Mouse (Mus musculus) intestine, embryonic 14.5 days (tissue): ENCODE measurements around the gene Psmd11. TPM values are rescaled to one million over a fixed set of nuclear protein-coding genes. Genes with fewer than 3 reads are reported as not detected.
"Not testable (repeated sequence)": the region's sequence is repeated elsewhere in the genome, so short reads cannot be mapped to it uniquely, and the experiment has no call there.

ENCODE experiments used
- ATAC-seq: fragments of 200-750 bp; cut with Nextera tagmentation; replicated peaks from 2 replicates; pipeline ENCODE4 v1.8.0; 2017; ENCODE audit warnings: low read depth, moderate number of reproducible peaks, moderate TSS enrichment, moderate library complexity; ENCODE audit not compliant: low FRiP score, low TSS enrichment
- DNase-seq: peaks from one replicate; pipeline ENCODE4 v3.0.0-alpha.2; 2018; ENCODE audit warnings: low spot score
- H3K27ac ChIP-seq: fragments of 300-500 bp; sonication (generic); 2 replicates; pipeline ENCODE4 v1.5.1; 2014; ENCODE audit warnings: low read depth, mild to moderate bottlenecking, control low read depth
- H3K27me3 ChIP-seq: fragments of 300-500 bp; sonication (generic); replicated peaks from 2 replicates; pipeline ENCODE4 v1.6.1; 2014; ENCODE audit warnings: low read length, control low read depth; ENCODE audit not compliant: control insufficient read depth, insufficient read depth
- H3K36me3 ChIP-seq: fragments of 300-500 bp; sonication (generic); 2 replicates; pipeline ENCODE4 v1.6.1; 2014; ENCODE audit warnings: low read length, control low read depth; ENCODE audit not compliant: control insufficient read depth, insufficient read depth
- H3K4me1 ChIP-seq: fragments of 300-500 bp; sonication (generic); replicated peaks from 2 replicates; pipeline ENCODE4 v1.6.1; 2014; ENCODE audit warnings: low read length, control low read depth, mixed read lengths; ENCODE audit not compliant: control insufficient read depth, insufficient read depth
- H3K4me2 ChIP-seq: fragments of 300-500 bp; sonication (generic); 2 replicates; pipeline ENCODE4 v1.6.1; 2014; ENCODE audit warnings: low read length
- H3K4me3 ChIP-seq: fragments of 300-500 bp; sonication (generic); 2 replicates; pipeline ENCODE4 v1.5.1; 2014; ENCODE audit warnings: low read depth, low read length, control low read depth, mixed read lengths
- H3K9ac ChIP-seq: fragments of 300-500 bp; sonication (generic); 2 replicates; pipeline ENCODE4 v1.6.1; 2014; ENCODE audit warnings: mild to moderate bottlenecking, low read length
- H3K9me3 ChIP-seq: fragments of 300-500 bp; sonication (generic); 2 replicates; pipeline ENCODE4 v1.6.1; 2016; ENCODE audit warnings: low read length, control low read depth; ENCODE audit not compliant: control insufficient read depth
- whole genome bisulfite sequencing: fragments of 180-500 bp; shearing (Covaris S2); extraction: QIAGEN DNeasy Blood & Tissue Kit; methylation state at CpG from one replicate; pipeline ENCODE4 v1.1.7; 2014; 5-methylcytosine and 5-hydroxymethylcytosine counted together
- polyA plus RNA-seq: library from polyadenylated mRNA; unstranded; fragments of >200 nt; fragmentation: Nextera tagmentation; extraction: Ambion mirVana; gene quantifications from 2 replicates; pipeline ENCODE4 v1.2.1, GENCODE M21; 2014

Gene Psmd11
- polyA plus RNA-seq, 1 experiment from 2014 or later, result 275 TPM

DNA sequence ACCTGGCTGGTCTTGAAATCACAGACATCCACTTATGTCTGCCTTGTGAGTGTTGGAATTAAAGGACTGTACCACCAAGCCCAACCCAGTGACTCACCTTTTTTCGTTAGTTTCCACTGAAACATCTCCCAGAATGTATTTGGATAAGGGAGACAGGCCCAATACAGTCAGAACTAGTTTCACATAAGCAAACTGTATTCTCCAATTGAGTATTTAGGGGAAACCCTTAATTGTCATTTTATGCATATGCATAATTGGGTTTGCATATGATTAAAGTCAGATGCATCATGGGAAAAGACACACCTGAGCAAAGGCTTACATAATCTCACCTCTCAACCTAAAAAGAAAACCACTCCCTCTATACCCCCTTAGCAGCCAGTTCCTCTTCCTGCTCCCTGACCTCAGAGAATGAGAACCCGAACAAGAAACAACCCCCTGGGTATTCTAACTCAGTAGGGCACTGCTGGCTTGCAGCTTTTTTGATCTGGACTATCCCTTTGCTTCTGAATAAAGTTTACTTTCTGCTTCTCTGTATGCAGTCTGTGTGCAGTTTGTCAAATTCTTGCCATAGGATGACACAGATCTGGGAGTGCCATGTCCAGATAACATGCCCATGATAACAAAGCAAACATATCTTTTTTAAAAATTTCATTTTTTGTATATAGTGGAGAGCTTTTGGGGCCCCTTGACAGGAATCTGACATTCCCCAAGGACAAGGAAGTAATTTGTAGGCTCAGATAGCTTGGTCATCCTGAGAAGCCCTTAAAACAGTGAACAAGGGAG lies 8.0 kb upstream of the Psmd11 start:
- Histone ChIP-seq H3K4me3 (no peak overlapping the region), H3K4me2 (no peak overlapping the region), H3K4me1 (no peaks in the 10 kb centered on the region), H3K27me3 (no peaks in the 10 kb centered on the region), H3K27ac (no peak overlapping the region), H3K9ac (no peak overlapping the region), H3K36me3 (no peaks in the 10 kb centered on the region), H3K9me3 (no peaks in the 10 kb centered on the region)
- DNase-seq (no peak), ATAC-seq (no peak)
- 55% methylated on average over 2 of the region's 2 CpGs for WGBS

DNA sequence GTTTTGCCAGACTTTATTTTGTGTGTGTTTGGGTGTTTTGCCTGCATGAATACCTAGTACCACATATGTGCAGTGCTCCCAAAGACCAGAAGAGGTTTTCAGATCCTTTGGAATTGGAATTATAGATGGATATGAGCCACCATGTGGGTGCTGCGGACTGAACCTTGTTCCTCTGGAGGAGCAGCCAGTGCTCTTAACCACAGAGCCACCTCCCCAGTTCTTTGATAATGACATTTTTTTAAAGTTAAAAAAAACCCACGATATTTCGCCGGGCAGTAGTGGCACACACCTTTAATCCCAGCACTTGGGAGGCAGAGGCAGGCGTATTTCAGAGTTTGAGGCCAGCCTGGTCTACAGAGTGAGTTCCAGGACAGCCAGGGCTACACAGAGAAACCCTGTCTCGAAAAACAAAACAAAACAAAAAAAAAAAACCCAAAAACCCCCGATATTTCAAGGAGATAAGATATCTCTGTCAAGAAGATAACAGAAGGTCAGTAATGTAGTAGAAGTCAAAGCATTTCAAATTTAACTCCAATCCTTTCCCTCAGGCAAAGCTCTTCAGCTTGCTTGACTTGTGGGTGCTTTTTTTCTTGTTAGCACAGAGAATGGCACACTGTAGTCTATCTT lies 6.9 kb upstream of the Psmd11 start:
- ATAC-seq (no peak), DNase-seq (no peak)
- H3K9ac ChIP-seq, result no peak overlapping the region
- WGBS, result 80% methylated on average over 7 of the region's 7 CpGs
- no peak overlapping the region for H3K27ac ChIP-seq
- no peaks in the 10 kb centered on the region for H3K27me3 ChIP-seq
- no peak overlapping the region for H3K4me3 ChIP-seq
- H3K4me2 ChIP-seq, result no peak overlapping the region
- H3K4me1 ChIP-seq, result no peaks in the 10 kb centered on the region
- no peaks in the 10 kb centered on the region for H3K9me3 ChIP-seq
- no peaks in the 10 kb centered on the region for H3K36me3 ChIP-seq

DNA sequence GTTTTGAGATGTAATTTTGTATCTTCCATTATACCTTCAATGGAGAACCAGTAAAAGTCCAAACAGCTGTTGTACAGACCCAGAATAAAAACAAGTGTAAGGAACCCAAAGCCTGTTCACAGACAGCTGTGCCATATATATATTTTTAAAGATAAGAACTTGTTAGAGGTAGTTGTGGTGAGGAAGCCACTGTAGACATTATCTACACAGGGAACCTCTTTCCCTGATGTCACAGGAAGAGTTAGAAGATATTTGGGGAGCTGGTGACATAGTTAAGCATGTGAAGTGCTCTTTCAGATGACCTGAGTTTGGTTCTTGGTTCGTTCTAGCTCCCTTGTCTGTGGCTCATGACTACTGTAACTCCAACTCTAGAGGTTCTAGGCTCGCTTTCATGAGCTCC lies 3.7 kb upstream of the Psmd11 start:
- no peaks in the 10 kb centered on the region for H3K27me3 ChIP-seq
- H3K9ac ChIP-seq, result no peak overlapping the region
- H3K27ac ChIP-seq, result no peak overlapping the region
- ATAC-seq (no peak), DNase-seq (no peak)
- no peak overlapping the region for H3K4me3 ChIP-seq
- no peaks in the 10 kb centered on the region for H3K36me3 ChIP-seq
- H3K9me3 ChIP-seq, result no peaks in the 10 kb centered on the region
- peaks cover 2% of the 10 kb centered on the region for H3K4me1 ChIP-seq
- H3K4me2 ChIP-seq, result no peak overlapping the region
- WGBS, result 90% methylated on average over 2 of the region's 2 CpGs

DNA sequence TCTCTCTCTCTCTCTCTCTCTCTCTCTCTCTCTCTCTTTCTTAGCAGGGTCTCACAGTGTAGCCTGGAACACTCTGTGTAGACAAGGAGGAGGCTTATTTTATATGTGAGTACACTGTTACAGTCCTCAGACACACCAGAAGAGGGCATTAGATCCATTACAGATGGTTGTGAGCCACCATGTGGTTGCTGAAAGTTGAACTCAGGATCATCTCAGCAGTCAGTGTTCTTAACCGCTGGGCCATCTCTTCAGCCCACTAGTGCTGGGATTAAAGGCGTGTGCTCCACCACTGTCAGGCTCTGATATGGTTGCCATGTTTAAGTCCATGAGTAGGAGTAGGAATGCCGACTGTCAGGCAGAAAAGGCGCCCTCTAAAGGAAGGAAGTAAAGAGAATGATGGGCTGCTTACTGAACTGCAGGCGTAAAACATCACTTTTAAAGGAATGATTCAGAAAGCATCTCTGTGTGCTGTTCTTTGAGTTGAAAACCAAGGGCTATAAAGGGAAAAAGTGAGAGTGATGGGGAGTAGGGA lies 3.1 kb upstream of the Psmd11 start:
- no peaks in the 10 kb centered on the region for H3K27me3 ChIP-seq
- H3K9me3 ChIP-seq, result no peaks in the 10 kb centered on the region
- peaks cover 5% of the 10 kb centered on the region for H3K4me1 ChIP-seq
- H3K9ac ChIP-seq, result no peak overlapping the region
- ATAC-seq (no peak), DNase-seq (no peak)
- 66% methylated on average over 5 of the region's 5 CpGs for WGBS
- H3K4me2 ChIP-seq, result no peak overlapping the region
- H3K36me3 ChIP-seq, result no peaks in the 10 kb centered on the region
- H3K27ac ChIP-seq, result no peak overlapping the region
- no peak overlapping the region for H3K4me3 ChIP-seq

DNA sequence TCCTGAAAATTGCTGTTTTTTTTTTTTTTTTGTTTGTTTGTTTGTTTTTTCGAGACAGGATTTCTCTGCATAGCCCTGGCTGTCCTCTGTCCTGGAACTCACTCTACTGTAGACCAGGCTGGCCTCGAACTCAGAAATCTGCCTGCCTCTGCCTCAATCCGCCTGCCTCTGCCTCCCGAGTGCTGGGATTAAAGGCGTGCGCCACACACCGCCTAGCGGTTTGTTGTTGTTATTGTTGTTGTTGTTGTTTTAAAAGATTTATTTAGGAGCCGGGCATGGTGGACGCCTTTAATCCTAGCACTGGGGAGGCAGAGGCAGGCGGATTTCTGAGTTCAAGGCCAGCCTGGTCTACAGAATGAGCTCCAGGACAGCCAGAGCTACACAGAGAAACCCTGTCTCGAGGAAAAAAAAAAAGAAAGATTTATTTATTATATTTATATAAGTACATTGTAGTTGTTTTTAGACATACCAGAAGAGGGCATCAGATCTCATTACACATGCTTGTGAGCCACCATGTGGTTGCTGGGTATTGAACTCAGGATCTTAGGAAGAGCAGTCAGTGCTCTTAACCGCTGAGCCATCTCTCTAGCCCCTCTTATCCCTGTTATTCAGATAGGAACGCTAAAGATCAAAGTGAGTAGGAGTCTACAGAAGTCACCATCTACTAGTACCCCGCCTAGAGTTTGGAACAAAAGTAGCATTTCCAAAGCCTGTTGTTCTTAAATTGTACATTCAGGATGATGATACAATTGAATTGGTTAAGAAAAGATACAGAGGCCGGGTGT lies 2.2 kb upstream of the Psmd11 start:
- not testable (repeated sequence) for ATAC-seq, H3K4me2 ChIP-seq, H3K9me3 ChIP-seq, H3K9ac ChIP-seq, H3K27ac ChIP-seq, H3K4me1 ChIP-seq, H3K27me3 ChIP-seq, H3K4me3 ChIP-seq, H3K36me3 ChIP-seq, DNase-seq
- 82% methylated on average over 16 of the region's 16 CpGs for WGBS

DNA sequence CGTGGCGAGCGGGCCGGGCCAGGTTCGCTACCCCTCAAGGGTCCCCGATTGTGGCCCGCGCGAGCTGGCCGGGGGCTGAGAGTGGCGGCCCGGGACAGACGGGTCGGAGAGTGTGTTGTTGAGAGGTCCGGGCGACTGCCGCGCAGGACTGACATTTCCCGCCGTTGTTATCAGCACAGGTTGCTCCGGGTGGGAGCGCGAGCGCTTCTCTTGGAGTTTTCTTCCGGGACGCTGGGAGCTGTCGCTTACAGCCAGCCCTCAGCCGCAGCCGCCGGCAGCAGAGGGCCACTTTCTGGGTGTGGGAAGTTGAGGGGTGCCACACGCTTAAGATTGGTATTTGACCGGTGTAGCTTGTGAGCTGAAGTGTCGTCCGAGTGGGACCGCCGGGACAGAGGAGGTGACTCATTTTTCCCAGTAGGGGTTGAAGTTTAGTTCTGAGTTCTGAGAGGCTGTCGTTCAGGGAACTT lies 627 bp downstream of the Psmd11 start:
- DNase-seq (no peak), ATAC-seq (peak; percentile 74)
- WGBS, result 0% methylated on average over 37 of the region's 37 CpGs

DNA sequence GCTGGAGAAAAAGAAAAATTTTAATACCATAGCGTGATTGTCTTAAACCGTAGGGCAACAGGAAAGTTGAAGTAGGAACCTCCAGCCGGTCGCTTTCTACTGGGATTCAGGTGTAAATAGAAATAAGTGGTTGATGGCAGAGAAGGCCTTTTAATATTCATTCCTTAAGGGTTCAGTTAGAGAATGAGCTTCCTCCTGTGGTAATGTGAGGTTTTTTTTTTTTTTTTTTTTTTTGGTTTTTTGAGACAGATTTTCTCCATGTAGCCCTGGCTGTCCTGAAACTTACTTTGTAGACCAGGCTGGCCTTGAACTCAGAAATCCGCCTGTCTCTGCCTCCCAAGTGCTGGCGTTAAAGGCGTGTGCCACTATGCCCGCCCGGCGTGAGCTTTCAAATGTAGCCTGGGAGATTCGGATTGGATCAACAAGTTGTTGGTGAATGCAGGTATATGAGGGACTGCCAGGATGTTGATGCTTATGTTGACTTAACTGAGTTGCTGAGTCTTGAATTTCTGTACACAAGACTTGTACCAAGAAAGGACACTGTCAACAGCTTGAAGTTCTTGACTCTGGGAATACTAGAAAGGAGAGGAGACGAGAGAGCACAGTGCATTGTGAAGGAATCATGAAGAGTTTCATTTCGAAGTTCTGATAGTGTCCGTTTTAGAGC lies 1.2 kb downstream of the Psmd11 start:
- peak overlapping the region; percentile 91 for H3K9ac ChIP-seq
- peaks cover 25% of the 10 kb centered on the region for H3K36me3 ChIP-seq
- WGBS, result 59% methylated on average over 14 of the region's 14 CpGs
- peak overlapping the region; percentile 74 for H3K4me2 ChIP-seq
- H3K27me3 ChIP-seq, result no peaks in the 10 kb centered on the region
- H3K4me1 ChIP-seq, result peaks cover 5% of the 10 kb centered on the region
- no peak for ATAC-seq
- no peak for DNase-seq
- H3K4me3 ChIP-seq, result peak overlapping the region; percentile 96
- H3K27ac ChIP-seq, result no peak overlapping the region
- no peaks in the 10 kb centered on the region for H3K9me3 ChIP-seq

More for the DNA sequence above, 627 bp downstream of the Psmd11 start:
- Histone ChIP-seq H3K27ac (peak overlapping the region; percentile 80; the same call in 1 of the 2 replicates), H3K9me3 (no peaks in the 10 kb centered on the region), H3K4me2 (peak overlapping the region; percentile 74), H3K9ac (peak overlapping the region; percentile 91), H3K4me3 (peak overlapping the region; percentile 96), H3K27me3 (no peaks in the 10 kb centered on the region), H3K4me1 (peaks cover 5% of the 10 kb centered on the region), H3K36me3 (peaks cover 21% of the 10 kb centered on the region)

DNA sequence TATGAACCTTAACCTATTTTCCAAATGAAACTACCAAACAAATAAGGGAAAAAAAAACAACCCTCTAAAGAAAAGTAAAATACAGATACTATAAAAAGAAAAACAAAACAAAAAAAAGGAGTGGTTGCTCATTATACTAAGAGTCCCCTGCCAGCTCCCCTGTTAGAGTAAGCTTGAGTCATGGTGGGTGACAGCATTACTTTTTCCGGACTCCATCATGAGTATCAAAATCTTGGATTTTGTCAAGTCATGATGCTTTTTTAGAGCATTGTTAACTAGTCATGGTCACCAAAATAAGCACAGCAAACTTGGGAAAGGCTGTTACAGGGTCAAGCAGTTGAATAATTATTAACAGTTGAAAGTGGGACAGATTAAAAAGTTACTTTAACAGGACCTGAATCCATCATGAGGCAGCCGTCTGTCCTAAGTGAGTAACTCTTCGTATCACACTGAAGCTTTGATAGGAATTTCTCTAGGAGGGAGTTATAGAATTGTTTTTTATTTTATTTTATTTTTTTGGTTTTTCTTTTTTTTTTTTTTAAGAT lies 2.0 kb downstream of the Psmd11 start:
- H3K27ac ChIP-seq, result no peak overlapping the region
- H3K4me2 ChIP-seq, result no peak overlapping the region
- no peak overlapping the region for H3K4me3 ChIP-seq
- WGBS, result 92% methylated on average over 3 of the region's 3 CpGs
- H3K9me3 ChIP-seq, result no peaks in the 10 kb centered on the region
- no peak for ATAC-seq
- H3K4me1 ChIP-seq, result peaks cover 5% of the 10 kb centered on the region
- no peak overlapping the region for H3K9ac ChIP-seq
- peaks cover 32% of the 10 kb centered on the region for H3K36me3 ChIP-seq
- no peaks in the 10 kb centered on the region for H3K27me3 ChIP-seq
- no peak for DNase-seq
